Mouse (Mus musculus) thymus, adult 2 months (tissue): ENCODE measurements around the gene Lrrc25.

Experiments
- CTCF ChIP-seq: fragments of 200-500 bp; IDR thresholded peaks from 2 replicates; pipeline ENCODE4 v1.5.1; 2012; ENCODE audit warnings: mild to moderate bottlenecking, control low read depth, low read length, moderate library complexity, borderline replicate concordance; ENCODE audit not compliant: control insufficient read depth, poor library complexity, insufficient read depth; ENCODE audit errors: extremely low read depth
- POLR2A ChIP-seq: fragments of 200-500 bp; IDR thresholded peaks from 2 replicates; pipeline ENCODE4 v1.6.1; 2012; ENCODE audit warnings: mild to moderate bottlenecking, low read length, control low read depth, moderate library complexity; ENCODE audit not compliant: control insufficient read depth, poor library complexity, insufficient read depth; ENCODE audit errors: extremely low read depth

GRCm38 (mm10) chr8:70646369-70646768, 30.4 kb downstream of the Lrrc25 start:
- TF ChIP-seq CTCF = no peak
- no peak for TF ChIP-seq POLR2A
